Mouse (Mus musculus): Measurements from ENCODE around the gene Timd4.

Gene Timd4

GRCm38 (mm10) chr11:46810511-46810910, at the start of gene Timd4:
Gene Timd4, plus strand, starts transcription at chr11:46810800.
- DNase-seq, result no peak

- no peak for DNase-seq
Observed at GRCm38 (mm10) chr11:46776879-46777278, 33.7 kb upstream of the Timd4 start.

GRCm38 (mm10) chr11:46779811-46780210, 30.8 kb upstream of the Timd4 start:
- no peak for DNase-seq

- no peak for DNase-seq
Observed at GRCm38 (mm10) chr11:46804440-46804839, 6.2 kb upstream of the Timd4 start.

GRCm38 (mm10) chr11:46817692-46818091, 7.1 kb downstream of the Timd4 start:
- DNase-seq, result no peak

GRCm38 (mm10) chr11:46819930-46820329, 9.3 kb downstream of the Timd4 start:
- DNase-seq, result no peak

- no peak for DNase-seq
Observed at GRCm38 (mm10) chr11:46830348-46830747, 19.7 kb downstream of the Timd4 start.

- no peak for DNase-seq
Observed at GRCm38 (mm10) chr11:46835080-46835479, 24.5 kb downstream of the Timd4 start.

GRCm38 (mm10) chr11:46842015-46842726, 31.6 kb downstream of the Timd4 start:
- no peak for DNase-seq

- peak; percentile 40 for DNase-seq
Observed at GRCm38 (mm10) chr11:46846661-46847060, 36.1 kb downstream of the Timd4 start.

- DNase-seq, result no peak
Observed at GRCm38 (mm10) chr11:46847827-46848220, 37.2 kb downstream of the Timd4 start.

GRCm38 (mm10) chr11:46848221-46848971, 37.8 kb downstream of the Timd4 start:
- DNase-seq, result no peak

- DNase-seq, result peak; percentile 3
Observed at GRCm38 (mm10) chr11:46864809-46865208, 54.2 kb downstream of the Timd4 start.

- DNase-seq, result no peak
Observed at GRCm38 (mm10) chr11:46868594-46868993, 58.0 kb downstream of the Timd4 start.

GRCm38 (mm10) chr11:46875774-46876173, 65.2 kb downstream of the Timd4 start:
- DNase-seq, result no peak

GRCm38 (mm10) chr11:46882456-46882855, 71.9 kb downstream of the Timd4 start:
- no peak for DNase-seq

GRCm38 (mm10) chr11:46889093-46889492, 78.5 kb downstream of the Timd4 start:
- no peak for DNase-seq
